Mouse (Mus musculus) embryonic facial prominence, embryonic 14.5 days (tissue): ENCODE measurements at regions not wholly inside any gene's neighbourhood (a gene's known extent, or its start where the extent isn't known, plus 50 kb on each side); places are given as distances from the start of the nearest gene placed in this dataset.
A peak's percentile ranks its signal among the peaks of the same experiment; 100 is the strongest.

Experiments
- ATAC-seq: fragments of 200-750 bp; cut with Nextera tagmentation; 2 replicates; pipeline ENCODE4 v1.8.0; 2017; ENCODE audit warnings: low read depth, moderate number of reproducible peaks, moderate TSS enrichment
- DNase-seq: peaks from one replicate; pipeline ENCODE4 v3.0.0-alpha.2; 2015; ENCODE audit warnings: low spot score
- H3K27ac ChIP-seq: fragments of 300-500 bp; sonication (generic); replicated peaks from 2 replicates; pipeline ENCODE4 v1.5.1; 2014; ENCODE audit warnings: low read depth, mild to moderate bottlenecking, low read length, moderate library complexity
- H3K27me3 ChIP-seq: fragments of 300-500 bp; sonication (generic); replicated peaks from 2 replicates; pipeline ENCODE4 v1.6.1; 2014; ENCODE audit warnings: low read length; ENCODE audit not compliant: control insufficient read depth, insufficient read depth
- H3K36me3 ChIP-seq: fragments of 300-500 bp; sonication (generic); 2 replicates; pipeline ENCODE4 v1.6.1; 2014; ENCODE audit warnings: low read length, mixed read lengths; ENCODE audit not compliant: control insufficient read depth, insufficient read depth
- H3K4me1 ChIP-seq: fragments of 300-500 bp; sonication (generic); 2 replicates; pipeline ENCODE4 v1.6.1; 2014; ENCODE audit warnings: antibody characterized with exemption, low read length; ENCODE audit not compliant: control insufficient read depth, insufficient read depth
- H3K4me2 ChIP-seq: fragments of 300-500 bp; sonication (generic); 2 replicates; pipeline ENCODE4 v1.6.1; 2014; ENCODE audit warnings: low read depth, mild to moderate bottlenecking, low read length, moderate library complexity, mixed read lengths
- H3K4me3 ChIP-seq: fragments of 300-500 bp; sonication (generic); 2 replicates; pipeline ENCODE4 v1.5.1; 2014; ENCODE audit warnings: low read depth, mild to moderate bottlenecking, low read length
- H3K9ac ChIP-seq: fragments of 300-500 bp; sonication (generic); 2 replicates; pipeline ENCODE4 v1.6.1; 2014; ENCODE audit warnings: low read depth, mild to moderate bottlenecking, low read length, moderate library complexity, mixed read lengths
- H3K9me3 ChIP-seq: fragments of 300-500 bp; sonication (generic); 2 replicates; pipeline ENCODE4 v1.6.1; 2016; ENCODE audit warnings: low read length; ENCODE audit not compliant: control insufficient read depth
- WGBS: fragments of 180-500 bp; shearing (Covaris S2); extraction: QIAGEN DNeasy Blood & Tissue Kit; methylation state at CpG from one replicate; pipeline ENCODE4 v1.1.7; 2014; 5-methylcytosine and 5-hydroxymethylcytosine counted together

DNA sequence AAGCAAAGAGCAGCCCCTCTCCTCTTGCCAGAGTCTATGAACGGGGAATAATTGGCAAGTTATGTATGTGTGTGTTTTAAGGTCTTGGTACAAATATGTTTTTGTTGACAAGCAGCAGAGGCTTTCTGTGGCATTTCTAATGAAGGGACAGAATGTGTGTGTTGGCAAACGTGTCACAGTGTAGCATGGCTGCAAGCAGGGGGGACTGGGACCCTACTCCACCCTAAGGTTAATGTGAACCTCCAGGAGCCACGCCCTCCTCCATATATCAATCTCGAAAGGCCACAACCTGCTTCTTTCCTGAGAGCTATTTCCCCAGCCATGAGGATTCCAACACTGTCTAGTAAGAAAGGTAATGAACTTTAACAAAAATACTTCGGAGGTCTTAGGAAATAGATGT lies 209.8 kb downstream of the Clic5 start:
- Histone ChIP-seq H3K27me3 (no peaks in the 10 kb centered on the region), H3K9me3 (no peaks in the 10 kb centered on the region), H3K27ac (no peak overlapping the region), H3K36me3 (no peaks in the 10 kb centered on the region), H3K9ac (no peak overlapping the region), H3K4me3 (no peak overlapping the region), H3K4me1 (no peaks in the 10 kb centered on the region; the same call in 1 of the 2 replicates), H3K4me2 (no peak overlapping the region)
- DNase-seq (peak; percentile 18), ATAC-seq (no peak)
- 47% methylated on average over 5 of the region's 5 CpGs for whole genome bisulfite sequencing

DNA sequence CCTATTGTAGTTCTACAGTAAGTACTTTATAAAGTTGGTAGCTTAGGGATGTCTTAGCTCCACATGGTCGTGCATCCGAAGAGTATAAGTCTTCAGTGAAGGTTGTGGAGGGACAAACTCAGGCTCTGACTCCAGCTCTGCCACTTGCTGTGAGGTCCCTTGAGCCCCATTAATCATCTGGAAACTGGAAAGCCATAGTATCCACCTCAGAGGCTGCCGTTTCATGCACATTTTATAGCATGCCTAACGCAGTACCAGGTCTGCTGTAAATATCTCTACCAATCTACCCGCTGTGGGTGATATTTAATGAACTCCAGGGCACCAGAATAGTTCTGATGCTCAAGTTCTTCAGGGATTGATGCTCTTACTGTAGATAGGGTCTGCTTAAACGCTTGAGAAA lies 216.5 kb downstream of the Clic5 start:
- 72% methylated on average over 6 of the region's 6 CpGs for WGBS
- ATAC-seq = no peak
- H3K36me3 ChIP-seq = no peaks in the 10 kb centered on the region
- H3K4me2 ChIP-seq = no peak overlapping the region
- no peaks in the 10 kb centered on the region for H3K4me1 ChIP-seq
- no peak for DNase-seq
- no peaks in the 10 kb centered on the region for H3K27me3 ChIP-seq
- H3K9ac ChIP-seq = no peak overlapping the region
- no peak overlapping the region for H3K4me3 ChIP-seq
- H3K27ac ChIP-seq = no peak overlapping the region
- H3K9me3 ChIP-seq = 0 out of 2 replicates have a peak, but pooled peaks cover 5% of the 10 kb centered on the region

DNA sequence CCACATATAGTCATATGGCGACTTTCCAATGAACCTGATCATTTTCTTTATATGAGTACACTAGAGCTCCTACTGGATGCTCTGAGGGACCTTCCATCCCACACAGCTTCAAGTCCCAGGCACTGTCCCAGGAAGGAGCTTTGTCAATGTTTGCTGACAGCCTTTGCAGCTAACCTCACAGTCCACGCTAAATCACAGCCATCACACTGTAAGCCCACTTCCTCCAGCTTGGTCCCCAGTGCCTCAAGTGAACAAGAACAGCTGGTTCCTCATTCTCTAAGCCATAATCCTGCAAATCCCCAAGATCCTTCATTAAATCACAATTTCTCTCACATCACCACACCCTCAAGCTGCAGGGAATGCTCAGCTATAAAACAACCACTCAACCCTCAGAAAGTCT lies 222.6 kb downstream of the Clic5 start:
- ATAC-seq (no peak), DNase-seq (peak; percentile 5)
- no peak overlapping the region for H3K27ac ChIP-seq
- WGBS = 71% methylated on average over 2 of the region's 2 CpGs
- no peak overlapping the region for H3K4me3 ChIP-seq
- peaks cover 12% of the 10 kb centered on the region for H3K9me3 ChIP-seq
- H3K36me3 ChIP-seq = no peaks in the 10 kb centered on the region
- no peak overlapping the region for H3K4me2 ChIP-seq
- no peaks in the 10 kb centered on the region for H3K27me3 ChIP-seq
- H3K9ac ChIP-seq = no peak overlapping the region
- no peaks in the 10 kb centered on the region for H3K4me1 ChIP-seq

DNA sequence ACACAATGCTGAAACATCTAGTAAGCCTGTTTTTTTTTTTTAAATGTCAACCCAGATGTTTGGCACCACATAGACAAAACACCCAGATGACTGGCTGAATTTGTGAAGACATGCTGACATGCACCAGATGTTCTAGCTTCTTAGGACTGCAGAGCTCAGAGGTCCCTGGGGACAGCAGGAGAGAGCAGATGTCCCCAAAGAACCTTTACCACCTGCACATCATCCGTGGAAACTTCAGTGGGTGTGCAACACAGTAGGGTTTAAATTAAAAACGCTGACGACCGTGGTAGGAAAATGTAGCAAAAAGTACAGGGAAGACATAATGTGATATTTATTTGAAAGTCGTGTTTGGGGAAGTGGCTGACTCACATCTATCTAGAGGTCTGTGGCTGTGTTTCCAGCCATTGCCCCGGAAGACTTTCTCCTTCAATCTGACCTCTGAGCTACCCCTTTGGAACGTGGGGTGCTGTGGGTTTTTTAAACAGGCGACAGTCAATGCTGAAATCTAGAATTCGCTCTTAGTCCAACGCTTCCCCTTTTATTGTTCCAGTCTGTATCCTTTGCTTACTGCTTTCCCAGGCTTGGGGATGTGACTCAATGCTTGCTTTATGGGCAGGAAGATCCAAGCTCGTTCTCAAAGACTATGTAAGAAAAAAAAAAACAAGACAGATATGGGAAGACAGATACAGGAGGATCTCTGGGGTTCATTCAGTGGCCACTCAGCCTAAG lies 230.5 kb downstream of the Clic5 start:
- no peak overlapping the region for H3K4me2 ChIP-seq

DNA sequence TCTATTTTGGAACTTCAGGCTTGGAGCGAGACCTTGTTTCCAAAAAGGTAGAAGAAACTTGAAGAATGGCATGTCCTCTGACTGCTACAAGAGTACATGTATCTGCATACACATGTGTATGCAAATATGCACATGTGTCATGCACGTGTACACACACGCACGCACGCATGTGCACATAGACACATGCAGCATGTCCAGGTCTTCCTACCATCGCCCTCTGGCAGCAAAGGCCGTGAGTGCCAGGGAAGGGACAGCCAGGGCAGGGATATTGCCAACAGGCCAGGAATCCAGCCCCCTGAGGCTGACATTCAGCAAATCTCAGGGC lies 231.0 kb downstream of the Clic5 start:
- H3K27ac ChIP-seq = peak overlapping the region; percentile 78
- no peak overlapping the region for H3K4me3 ChIP-seq
- no peak overlapping the region for H3K9ac ChIP-seq
- peaks cover 11% of the 10 kb centered on the region for H3K9me3 ChIP-seq
- peaks cover 36% of the 10 kb centered on the region for H3K4me1 ChIP-seq
- ATAC-seq = no peak
- DNase-seq = no peak
- no peaks in the 10 kb centered on the region for H3K27me3 ChIP-seq
- no peak overlapping the region for H3K4me2 ChIP-seq
- 85% methylated on average over 7 of the region's 7 CpGs for WGBS
- no peaks in the 10 kb centered on the region for H3K36me3 ChIP-seq

More for the DNA sequence above, 230.5 kb downstream of the Clic5 start:
- ATAC-seq (no peak), DNase-seq (peak; percentile 79)
- Histone ChIP-seq H3K9me3 (peaks cover 11% of the 10 kb centered on the region), H3K27me3 (no peaks in the 10 kb centered on the region), H3K27ac (no peak overlapping the region; the same call in 1 of the 2 replicates), H3K4me1 (peaks cover 36% of the 10 kb centered on the region), H3K36me3 (no peaks in the 10 kb centered on the region), H3K9ac (no peak overlapping the region), H3K4me3 (no peak overlapping the region)
- 54% methylated on average over 11 of the region's 11 CpGs for WGBS

DNA sequence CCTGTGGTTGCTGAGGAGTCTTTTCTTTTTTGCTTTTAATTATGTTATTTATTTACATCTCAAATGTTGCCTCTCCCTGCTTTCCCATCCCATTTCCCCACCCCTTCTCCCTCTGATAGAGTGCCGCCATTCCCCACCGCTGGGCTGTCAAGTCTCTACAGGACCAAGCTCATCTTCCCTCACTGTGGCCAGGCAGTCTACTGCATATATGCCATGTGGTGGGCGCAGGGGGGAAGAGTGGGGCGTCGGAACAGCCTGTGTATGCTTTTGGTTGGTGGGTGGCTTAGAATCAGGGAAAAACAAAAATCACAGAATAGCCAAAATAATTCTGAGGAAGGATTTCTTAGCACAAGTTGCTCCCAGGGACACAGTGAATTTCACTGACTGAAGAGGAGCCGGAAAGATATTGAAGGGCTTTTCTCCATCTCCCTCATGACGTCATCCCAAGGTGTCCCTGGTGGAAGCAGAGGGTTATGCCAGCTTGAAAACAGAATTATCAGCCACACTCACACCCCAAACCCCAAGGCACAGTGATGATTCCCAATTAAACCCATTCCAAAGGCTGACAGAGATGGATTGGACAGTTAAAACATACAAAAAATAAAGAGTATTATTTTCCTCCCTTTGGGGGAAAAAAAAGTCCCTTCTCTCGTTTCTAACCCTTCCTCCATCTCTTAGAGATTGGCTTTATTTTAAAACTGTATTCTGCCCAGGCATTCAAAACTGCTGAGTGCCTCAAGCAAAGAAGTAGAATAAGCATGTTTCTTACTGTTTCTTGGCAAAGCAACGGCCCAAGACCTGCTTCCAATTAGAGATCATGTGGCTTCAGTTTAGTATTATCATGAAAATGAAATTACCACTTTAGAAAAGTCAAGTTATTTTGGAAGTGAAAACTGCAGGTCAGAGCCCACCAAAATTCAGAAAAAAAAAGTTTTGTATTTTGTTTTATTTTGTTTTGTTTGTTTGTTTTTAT lies 232.0 kb downstream of the Clic5 start:
- no peak overlapping the region for H3K4me3 ChIP-seq
- no peaks in the 10 kb centered on the region for H3K36me3 ChIP-seq
- peak overlapping the region; percentile 78 for H3K27ac ChIP-seq
- ATAC-seq = no peak
- DNase-seq = peak; percentile 93
- WGBS = 45% methylated on average over 9 of the region's 9 CpGs
- no peak overlapping the region for H3K4me2 ChIP-seq
- peaks cover 36% of the 10 kb centered on the region for H3K4me1 ChIP-seq
- no peak overlapping the region for H3K9ac ChIP-seq
- no peaks in the 10 kb centered on the region for H3K27me3 ChIP-seq
- peaks cover 10% of the 10 kb centered on the region for H3K9me3 ChIP-seq

DNA sequence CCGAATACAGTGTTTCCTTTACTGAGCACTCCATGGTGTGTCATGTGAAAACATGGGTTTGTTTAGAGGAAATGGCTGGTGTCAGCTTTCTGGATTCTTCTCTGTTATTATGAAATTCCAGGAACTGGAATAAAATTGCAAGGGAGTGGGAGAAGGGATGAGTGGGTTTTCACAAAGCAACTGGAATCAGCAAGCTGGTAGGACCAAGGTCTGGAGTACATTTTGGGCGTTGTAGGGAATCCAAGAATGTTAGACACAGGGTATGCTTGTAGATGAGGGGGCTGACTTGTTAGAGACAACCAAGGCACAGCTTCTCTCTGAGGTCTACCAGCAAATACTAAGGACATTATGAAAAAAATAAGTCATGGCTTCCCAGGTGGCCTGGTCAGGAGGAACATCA lies 233.8 kb downstream of the Clic5 start:
- no peak for ATAC-seq
- peak; percentile 48 for DNase-seq
- 53% methylated on average over 2 of the region's 2 CpGs for WGBS
- peak overlapping the region; percentile 45 for H3K27ac ChIP-seq
- H3K4me2 ChIP-seq = no peak overlapping the region
- peaks cover 36% of the 10 kb centered on the region for H3K4me1 ChIP-seq
- no peaks in the 10 kb centered on the region for H3K36me3 ChIP-seq
- no peaks in the 10 kb centered on the region for H3K9me3 ChIP-seq
- no peak overlapping the region for H3K9ac ChIP-seq
- H3K27me3 ChIP-seq = 0 out of 2 replicates have a peak, but pooled peaks cover 3% of the 10 kb centered on the region
- no peak overlapping the region for H3K4me3 ChIP-seq

DNA sequence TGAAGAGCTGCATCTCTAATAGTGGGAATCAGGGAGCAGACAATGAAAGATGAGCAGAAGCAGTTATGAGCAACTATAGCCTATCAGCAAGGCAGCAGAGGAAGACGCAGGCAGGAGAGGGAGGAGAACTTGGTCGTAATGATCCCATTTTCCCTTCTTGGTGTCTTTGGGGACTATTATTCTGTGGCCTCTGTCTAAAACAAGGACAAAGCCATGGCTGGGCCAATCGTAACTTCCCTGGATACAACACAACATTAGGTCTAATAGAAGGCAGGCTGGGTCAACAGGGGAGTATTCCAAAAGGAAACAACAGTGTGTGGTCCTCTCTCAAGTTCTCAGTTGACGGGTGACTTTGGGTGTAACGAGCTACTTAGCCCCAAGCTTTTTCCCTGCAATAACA lies 234.5 kb downstream of the Clic5 start:
- H3K4me3 ChIP-seq = no peak overlapping the region
- H3K4me2 ChIP-seq = no peak overlapping the region
- no peaks in the 10 kb centered on the region for H3K36me3 ChIP-seq
- ATAC-seq (no peak), DNase-seq (no peak)
- no peak overlapping the region for H3K9ac ChIP-seq
- 56% methylated on average over 5 of the region's 5 CpGs for WGBS
- peak overlapping the region; percentile 24; the same call in 1 of the 2 replicates for H3K27ac ChIP-seq
- 0 out of 2 replicates have a peak, but pooled peaks cover 3% of the 10 kb centered on the region for H3K27me3 ChIP-seq
- H3K4me1 ChIP-seq = peaks cover 36% of the 10 kb centered on the region
- H3K9me3 ChIP-seq = no peaks in the 10 kb centered on the region
